Mouse (Mus musculus) testis, adult 2 months (tissue): ENCODE measurements around the gene Gnai1.

Experiments
- CTCF ChIP-seq: fragments of 200-500 bp; IDR thresholded peaks from 2 replicates; pipeline ENCODE4 v1.5.1; 2012; ENCODE audit warnings: low read depth, mild to moderate bottlenecking, inconsistent platforms, low read length, moderate library complexity; ENCODE audit not compliant: control insufficient read depth, insufficient read depth, insufficient replicate concordance
- POLR2A ChIP-seq: fragments of 200-500 bp; IDR thresholded peaks from 2 replicates; pipeline ENCODE4 v1.6.1; 2012; ENCODE audit warnings: low read depth, mild to moderate bottlenecking, inconsistent platforms, low read length, moderate library complexity; ENCODE audit not compliant: control insufficient read depth

DNA sequence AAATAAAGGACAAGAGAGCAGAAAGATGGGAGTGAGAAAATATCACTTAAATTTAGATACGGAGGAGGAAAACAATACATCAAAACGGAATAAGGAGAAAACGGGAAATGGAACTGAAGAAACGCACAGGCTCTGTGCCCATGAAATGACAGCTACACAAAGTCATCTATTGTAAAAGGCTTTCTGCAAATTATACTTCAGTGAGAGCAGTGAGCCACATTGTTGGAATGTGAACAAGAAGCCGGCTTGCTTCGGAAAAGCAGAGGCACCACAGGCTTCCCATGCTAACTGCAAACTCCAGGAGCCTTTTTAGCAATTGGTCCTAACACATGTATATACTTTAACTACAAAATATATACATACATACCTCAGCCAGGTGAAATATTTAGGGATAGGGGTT, 34.0 kb downstream of the Gnai1 start:
- TF ChIP-seq POLR2A (no peak), CTCF (no peak)
